Mouse (Mus musculus): ENCODE data around the gene Rgn.

The Rgn gene

GRCm38 (mm10) chrX:20549532-20549931, at the start of gene Rgn:
Gene Rgn (plus strand): TSS chrX:20549787.
- no peak for DNase-seq (ENCODE audit: low read depth)

- no peak for DNase-seq (ENCODE audit: low read depth)
Measured at GRCm38 (mm10) chrX:20520290-20520939, 29.2 kb upstream of the Rgn start.

GRCm38 (mm10) chrX:20521578-20521977, 28.0 kb upstream of the Rgn start:
- DNase-seq (ENCODE audit: low read depth): no peak

GRCm38 (mm10) chrX:20532621-20533020, 17.0 kb upstream of the Rgn start:
- no peak for DNase-seq (ENCODE audit: low read depth)

- no peak for DNase-seq (ENCODE audit: low read depth)
Measured at GRCm38 (mm10) chrX:20543867-20544266, 5.7 kb upstream of the Rgn start.

GRCm38 (mm10) chrX:20547609-20548008, 2.0 kb upstream of the Rgn start:
- DNase-seq (ENCODE audit: low read depth): no peak

- no peak for DNase-seq (ENCODE audit: low read depth)
Measured at GRCm38 (mm10) chrX:20548011-20548879, 1.3 kb upstream of the Rgn start.

GRCm38 (mm10) chrX:20548880-20549440, 627 bp upstream of the Rgn start:
- no peak for DNase-seq (ENCODE audit: low read depth)

GRCm38 (mm10) chrX:20552199-20552598, 2.6 kb downstream of the Rgn start:
- no peak for DNase-seq (ENCODE audit: low read depth)

GRCm38 (mm10) chrX:20561846-20562245, 12.3 kb downstream of the Rgn start:
- DNase-seq (ENCODE audit: low read depth): peak; percentile 1

- DNase-seq (ENCODE audit: low read depth): no peak
Measured at GRCm38 (mm10) chrX:20563941-20564340, 14.4 kb downstream of the Rgn start.

GRCm38 (mm10) chrX:20571024-20571423, 21.4 kb downstream of the Rgn start:
- DNase-seq (ENCODE audit: low read depth): no peak

GRCm38 (mm10) chrX:20572683-20573082, 23.1 kb downstream of the Rgn start:
- DNase-seq (ENCODE audit: low read depth): no peak

- no peak for DNase-seq (ENCODE audit: low read depth)
Measured at GRCm38 (mm10) chrX:20573927-20574326, 24.3 kb downstream of the Rgn start.

GRCm38 (mm10) chrX:20587968-20588367, 38.4 kb downstream of the Rgn start:
- peak; percentile 25 for DNase-seq (ENCODE audit: low read depth)

GRCm38 (mm10) chrX:20608500-20608899, 58.9 kb downstream of the Rgn start:
- DNase-seq (ENCODE audit: low read depth): no peak
